Mouse (Mus musculus) embryonic facial prominence, embryonic 14.5 days (tissue): ENCODE results near the gene Calhm2. TPM values are rescaled to one million over a fixed set of nuclear protein-coding genes. Genes with fewer than 3 reads are reported as not detected.

Experiments used
- ATAC-seq: fragments of 200-750 bp; cut with Nextera tagmentation; 2 replicates; pipeline ENCODE4 v1.8.0; 2017; ENCODE audit warnings: low read depth, moderate number of reproducible peaks, moderate TSS enrichment
- DNase-seq: peaks from one replicate; pipeline ENCODE4 v3.0.0-alpha.2; 2015; ENCODE audit warnings: low spot score
- H3K27ac ChIP-seq: fragments of 300-500 bp; sonication (generic); replicated peaks from 2 replicates; pipeline ENCODE4 v1.5.1; 2014; ENCODE audit warnings: low read depth, mild to moderate bottlenecking, low read length, moderate library complexity
- H3K27me3 ChIP-seq: fragments of 300-500 bp; sonication (generic); replicated peaks from 2 replicates; pipeline ENCODE4 v1.6.1; 2014; ENCODE audit warnings: low read length; ENCODE audit not compliant: control insufficient read depth, insufficient read depth
- H3K36me3 ChIP-seq: fragments of 300-500 bp; sonication (generic); 2 replicates; pipeline ENCODE4 v1.6.1; 2014; ENCODE audit warnings: low read length, mixed read lengths; ENCODE audit not compliant: control insufficient read depth, insufficient read depth
- H3K4me1 ChIP-seq: fragments of 300-500 bp; sonication (generic); 2 replicates; pipeline ENCODE4 v1.6.1; 2014; ENCODE audit warnings: antibody characterized with exemption, low read length; ENCODE audit not compliant: control insufficient read depth, insufficient read depth
- H3K4me2 ChIP-seq: fragments of 300-500 bp; sonication (generic); 2 replicates; pipeline ENCODE4 v1.6.1; 2014; ENCODE audit warnings: low read depth, mild to moderate bottlenecking, low read length, moderate library complexity, mixed read lengths
- H3K4me3 ChIP-seq: fragments of 300-500 bp; sonication (generic); 2 replicates; pipeline ENCODE4 v1.5.1; 2014; ENCODE audit warnings: low read depth, mild to moderate bottlenecking, low read length
- H3K9ac ChIP-seq: fragments of 300-500 bp; sonication (generic); 2 replicates; pipeline ENCODE4 v1.6.1; 2014; ENCODE audit warnings: low read depth, mild to moderate bottlenecking, low read length, moderate library complexity, mixed read lengths
- H3K9me3 ChIP-seq: fragments of 300-500 bp; sonication (generic); 2 replicates; pipeline ENCODE4 v1.6.1; 2016; ENCODE audit warnings: low read length; ENCODE audit not compliant: control insufficient read depth
- WGBS: fragments of 180-500 bp; shearing (Covaris S2); extraction: QIAGEN DNeasy Blood & Tissue Kit; methylation state at CpG from one replicate; pipeline ENCODE4 v1.1.7; 2014; 5-methylcytosine and 5-hydroxymethylcytosine counted together
- polyA plus RNA-seq: library from polyadenylated mRNA; unstranded; fragments of >200 nt; fragmentation: Nextera tagmentation; extraction: Ambion mirVana; gene quantifications from 2 replicates; pipeline ENCODE4 v1.2.1, GENCODE M21; 2014

The Calhm2 gene
- polyA plus RNA-seq, 1 experiment from 2014 or later, result 4.3 TPM

GRCm38 (mm10) chr19:47178001-47178400 is 39.9 kb upstream of the Calhm2 start:
- Histone ChIP-seq H3K9me3 (peaks cover 4% of the 10 kb centered on the region; the same call in 1 of the 2 replicates), H3K4me1 (peaks cover 5% of the 10 kb centered on the region), H3K9ac (no peak overlapping the region), H3K36me3 (no peaks in the 10 kb centered on the region), H3K4me3 (peak overlapping the region; percentile 75), H3K4me2 (peak overlapping the region; percentile 99), H3K27ac (no peak overlapping the region), H3K27me3 (peaks cover 18% of the 10 kb centered on the region)
- DNase-seq (peak; percentile 60), ATAC-seq (peak; percentile 64)
- WGBS, result 27% methylated on average over 10 of the region's 10 CpGs

- WGBS, result 78% methylated on average over 2 of the region's 2 CpGs
- no peak overlapping the region for H3K27ac ChIP-seq
- H3K9me3 ChIP-seq, result peaks cover 1% of the 10 kb centered on the region; the same call in 1 of the 2 replicates
- peaks cover 5% of the 10 kb centered on the region for H3K4me1 ChIP-seq
- no peak overlapping the region for H3K4me2 ChIP-seq
- peaks cover 18% of the 10 kb centered on the region for H3K27me3 ChIP-seq
- no peak overlapping the region for H3K9ac ChIP-seq
- DNase-seq (no peak), ATAC-seq (no peak)
- H3K36me3 ChIP-seq, result no peaks in the 10 kb centered on the region
- no peak overlapping the region for H3K4me3 ChIP-seq
Measured at GRCm38 (mm10) chr19:47176916-47177505, 38.9 kb upstream of the Calhm2 start.

DNA sequence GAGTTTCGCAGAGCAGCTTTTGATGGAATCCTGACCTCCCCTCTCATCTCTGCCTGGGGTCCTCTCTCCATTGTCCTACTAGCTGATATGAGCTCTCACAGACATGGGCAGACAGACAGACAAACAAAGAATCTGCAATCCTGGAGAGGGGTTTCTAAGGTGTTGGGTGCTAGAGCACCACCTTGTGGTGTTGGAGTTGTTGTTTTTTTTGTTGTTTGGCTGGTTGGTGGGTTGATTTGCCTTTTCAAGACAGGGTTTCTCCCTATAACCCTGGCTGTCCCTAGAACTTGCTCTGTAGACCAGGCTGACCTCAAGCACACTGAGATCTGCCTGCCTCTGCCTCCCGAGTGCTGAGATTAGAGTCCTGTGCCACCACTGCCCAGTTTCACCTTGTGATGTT is 37.4 kb upstream of the Calhm2 start:
- Histone ChIP-seq H3K27me3 (peaks cover 13% of the 10 kb centered on the region), H3K4me3 (no peak overlapping the region), H3K4me1 (peaks cover 5% of the 10 kb centered on the region), H3K9ac (no peak overlapping the region), H3K9me3 (no peaks in the 10 kb centered on the region), H3K4me2 (no peak overlapping the region), H3K27ac (no peak overlapping the region), H3K36me3 (no peaks in the 10 kb centered on the region)
- WGBS, result 47% methylated on average over 2 of the region's 2 CpGs
- DNase-seq (no peak), ATAC-seq (no peak)

DNA sequence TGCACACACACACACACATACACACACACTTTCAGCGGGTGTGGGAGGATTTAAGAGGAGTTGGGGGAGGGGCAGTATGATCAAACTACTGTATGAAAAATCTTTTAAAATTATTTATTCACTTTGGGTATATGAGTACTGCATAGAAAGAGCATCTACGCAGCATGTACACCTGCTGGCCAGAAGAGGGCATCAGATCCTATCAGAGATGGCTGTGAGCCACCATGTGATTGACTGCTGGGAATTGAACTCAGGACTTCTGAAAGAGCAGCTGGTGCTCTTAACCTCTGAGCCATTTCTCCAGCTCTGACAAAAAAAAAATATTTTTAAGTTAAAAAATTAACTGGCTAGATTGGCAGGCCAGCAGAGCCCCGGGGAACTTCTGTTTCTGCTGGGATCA is 36.4 kb upstream of the Calhm2 start:
- DNase-seq, result peak; percentile 36
- H3K4me2 ChIP-seq, result no peak overlapping the region
- H3K27ac ChIP-seq, result no peak overlapping the region
- no peaks in the 10 kb centered on the region for H3K36me3 ChIP-seq
- 43% methylated on average over 3 of the region's 3 CpGs for WGBS
- H3K4me1 ChIP-seq, result peaks cover 2% of the 10 kb centered on the region
- no peak for ATAC-seq
- H3K27me3 ChIP-seq, result peaks cover 5% of the 10 kb centered on the region
- H3K4me3 ChIP-seq, result no peak overlapping the region
- no peak overlapping the region for H3K9ac ChIP-seq
- H3K9me3 ChIP-seq, result no peaks in the 10 kb centered on the region

- H3K36me3 ChIP-seq, result no peaks in the 10 kb centered on the region
- H3K4me2 ChIP-seq, result peak overlapping the region; percentile 42
- no peak overlapping the region for H3K4me3 ChIP-seq
- no peak overlapping the region for H3K27ac ChIP-seq
- 22% methylated on average over 11 of the region's 11 CpGs for WGBS
- H3K27me3 ChIP-seq, result no peaks in the 10 kb centered on the region
- H3K9me3 ChIP-seq, result no peaks in the 10 kb centered on the region
- ATAC-seq (peak; percentile 84), DNase-seq (peak; percentile 88)
- no peak overlapping the region for H3K9ac ChIP-seq
- no peaks in the 10 kb centered on the region; the same call in none of the 2 replicates for H3K4me1 ChIP-seq
Measured at GRCm38 (mm10) chr19:47168793-47169412, 30.8 kb upstream of the Calhm2 start.

DNA sequence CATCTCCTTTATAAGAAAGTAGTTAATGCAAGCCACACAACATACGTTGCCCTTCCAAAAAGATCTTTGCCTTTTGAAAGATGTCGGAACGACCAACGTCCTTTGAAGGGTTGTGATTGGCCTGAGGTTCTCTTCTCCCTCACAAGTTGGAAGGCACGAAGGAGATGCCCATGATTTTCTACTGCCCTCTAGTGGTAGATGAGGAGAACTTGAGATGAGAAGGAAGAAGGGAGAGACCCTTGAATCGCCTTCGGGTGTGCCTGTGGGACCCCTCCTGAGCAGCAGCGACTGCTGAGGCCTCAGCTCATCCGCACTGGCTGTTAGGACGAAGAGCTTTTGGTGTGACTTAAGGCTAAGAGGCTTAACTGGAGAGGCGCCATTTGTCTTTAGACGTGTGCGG is 30.1 kb upstream of the Calhm2 start:
- DNase-seq (peak; percentile 83), ATAC-seq (no peak)
- WGBS, result 7% methylated on average over 13 of the region's 13 CpGs
- Histone ChIP-seq H3K36me3 (no peaks in the 10 kb centered on the region), H3K4me1 (no peaks in the 10 kb centered on the region; the same call in none of the 2 replicates), H3K4me2 (peak overlapping the region; percentile 42), H3K4me3 (peak overlapping the region; percentile 15), H3K27ac (no peak overlapping the region), H3K27me3 (no peaks in the 10 kb centered on the region), H3K9ac (peak overlapping the region; percentile 34; the same call in 1 of the 2 replicates), H3K9me3 (no peaks in the 10 kb centered on the region)

GRCm38 (mm10) chr19:47167617-47168214 is 29.6 kb upstream of the Calhm2 start:
- DNase-seq (no peak), ATAC-seq (no peak)
- H3K36me3 ChIP-seq, result no peaks in the 10 kb centered on the region
- no peak overlapping the region for H3K27ac ChIP-seq
- 60% methylated on average over 7 of the region's 7 CpGs for WGBS
- H3K4me1 ChIP-seq, result no peaks in the 10 kb centered on the region; the same call in none of the 2 replicates
- H3K27me3 ChIP-seq, result no peaks in the 10 kb centered on the region
- no peaks in the 10 kb centered on the region for H3K9me3 ChIP-seq
- no peak overlapping the region for H3K4me2 ChIP-seq
- H3K4me3 ChIP-seq, result no peak overlapping the region
- H3K9ac ChIP-seq, result 0 out of 2 replicates have a peak overlapping the region, but pooled peaks have one; percentile 9

DNA sequence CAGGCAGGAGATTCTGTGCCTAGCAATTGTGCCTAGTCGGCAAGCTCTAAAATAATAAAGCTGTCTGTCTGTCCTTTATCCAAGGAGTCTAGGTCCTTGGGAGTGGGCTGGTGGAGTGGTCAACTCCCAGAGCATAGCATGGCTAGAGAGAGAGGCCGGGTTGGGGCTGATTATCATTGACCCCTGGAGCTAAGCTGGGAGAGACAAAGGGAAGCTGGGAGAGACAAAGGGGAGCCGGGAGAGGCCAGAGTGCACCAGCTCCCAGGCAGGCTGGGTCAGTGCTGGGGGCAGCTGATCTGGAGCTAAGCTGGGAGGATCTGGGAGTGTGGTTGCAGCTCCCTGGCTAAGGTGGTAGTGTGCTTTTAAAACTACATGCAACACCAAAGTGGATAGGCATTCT is 28.7 kb upstream of the Calhm2 start:
- no peak for ATAC-seq
- H3K4me3 ChIP-seq, result no peak overlapping the region
- H3K4me2 ChIP-seq, result no peak overlapping the region
- no peak for DNase-seq
- H3K9ac ChIP-seq, result no peak overlapping the region
- no peaks in the 10 kb centered on the region for H3K9me3 ChIP-seq
- H3K4me1 ChIP-seq, result no peaks in the 10 kb centered on the region; the same call in none of the 2 replicates
- no peaks in the 10 kb centered on the region for H3K27me3 ChIP-seq
- no peak overlapping the region for H3K27ac ChIP-seq
- WGBS, result 35% methylated on average over 3 of the region's 3 CpGs
- H3K36me3 ChIP-seq, result no peaks in the 10 kb centered on the region
